Mouse (Mus musculus): Measurements from ENCODE around the gene Gm47995.
"Not testable (repeated sequence)": the region's sequence is repeated elsewhere in the genome, so short reads cannot be mapped to it uniquely, and the experiment has no call there.

The Gm47995 gene

DNA sequence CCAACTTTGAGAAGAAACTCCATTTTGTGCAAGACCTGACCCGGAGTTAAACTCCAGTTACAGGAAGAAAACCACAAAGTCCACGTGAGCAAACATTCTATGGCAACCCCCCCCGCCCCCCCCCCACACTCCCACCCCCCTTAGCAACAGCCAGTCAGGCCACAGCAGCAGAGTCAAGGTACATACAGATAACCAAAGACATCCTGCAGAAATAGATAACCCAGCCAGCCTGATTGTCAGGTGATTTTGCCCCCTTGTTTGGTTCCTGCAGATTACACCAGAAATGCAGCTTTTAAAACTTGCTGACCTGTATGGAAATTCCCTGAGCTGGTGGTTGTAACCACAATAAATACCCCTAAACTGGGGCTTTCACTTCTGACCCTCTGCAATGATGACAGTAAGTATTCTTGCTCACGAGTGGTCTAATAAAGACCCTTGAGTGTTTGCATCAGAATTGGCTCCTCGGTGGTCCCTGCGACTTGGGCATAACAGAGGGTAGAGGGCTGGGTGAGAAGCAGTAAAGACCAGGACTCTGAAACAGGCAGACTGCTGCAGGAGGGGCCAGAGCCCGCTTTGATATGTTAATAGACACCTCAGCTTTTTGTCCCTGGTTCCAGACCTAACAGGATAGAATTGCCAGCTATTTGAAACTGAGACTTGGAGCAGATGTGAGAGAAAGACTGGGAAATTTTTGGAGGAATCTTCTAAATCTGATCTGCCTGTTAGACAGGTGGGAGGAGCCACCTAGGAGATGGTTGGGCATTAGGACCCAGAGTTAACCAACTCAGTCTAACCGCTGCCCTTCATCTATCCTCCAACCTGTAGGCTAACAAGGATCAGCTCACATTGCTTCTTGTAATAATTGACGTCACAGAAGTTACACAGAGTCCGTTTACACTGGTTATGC, 21.0 kb upstream of the Gm47995 start:
- no peak for TF ChIP-seq GATA4 (IDR thresholded peaks at IDR 0.05; ENCODE audit: insufficient replicate concordance, low read length)

DNA sequence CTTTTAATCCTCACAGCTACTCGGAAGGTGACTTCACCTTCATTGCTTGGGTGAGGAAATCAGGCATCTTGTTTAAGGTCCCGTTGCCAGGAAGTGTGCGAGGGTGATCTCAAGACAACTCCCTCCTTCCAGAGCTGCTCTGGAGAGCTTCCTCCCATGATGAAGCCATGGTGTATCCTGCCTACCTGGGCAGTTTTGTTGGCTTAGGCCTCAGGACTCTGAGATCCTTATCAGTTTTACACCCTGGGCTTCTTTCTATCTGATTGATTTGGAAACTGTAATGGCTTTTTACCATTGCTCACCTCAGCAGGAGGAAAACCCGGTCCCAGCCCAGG, 20.3 kb upstream of the Gm47995 start:
- peak; percentile 83; the same call in 1 of the 2 replicates for TF ChIP-seq GATA4 (IDR thresholded peaks at IDR 0.05; ENCODE audit: insufficient replicate concordance, low read length)

DNA sequence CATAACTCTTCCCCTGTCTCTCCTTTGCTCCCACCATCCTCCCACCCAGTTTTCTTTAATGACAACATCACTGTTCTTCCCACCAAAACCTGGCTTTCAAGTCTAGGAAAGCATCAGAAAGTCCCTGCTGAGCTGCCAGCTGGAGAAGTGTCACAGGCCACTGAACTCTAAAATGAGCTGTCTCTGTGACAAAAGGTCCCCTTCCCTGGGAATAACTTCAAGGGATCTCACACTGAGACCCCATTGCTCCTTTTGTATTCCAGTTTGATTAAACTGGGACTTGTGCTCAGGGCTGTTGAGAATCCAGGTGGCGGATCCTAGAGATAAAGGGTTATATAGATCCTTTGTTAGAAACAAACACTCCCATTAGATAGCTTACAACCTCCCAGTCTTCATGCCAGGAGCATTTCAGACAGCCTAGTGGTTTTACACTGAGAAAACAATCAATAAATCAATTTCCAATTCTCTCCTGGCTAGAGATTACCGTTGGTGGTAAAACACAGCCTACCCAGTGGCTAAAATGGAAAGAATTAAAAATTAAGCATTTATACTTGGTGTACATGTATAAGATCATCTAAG, 19.7 kb upstream of the Gm47995 start:
- TF ChIP-seq GATA4 (IDR thresholded peaks at IDR 0.05; ENCODE audit: insufficient replicate concordance, low read length) = no peak

DNA sequence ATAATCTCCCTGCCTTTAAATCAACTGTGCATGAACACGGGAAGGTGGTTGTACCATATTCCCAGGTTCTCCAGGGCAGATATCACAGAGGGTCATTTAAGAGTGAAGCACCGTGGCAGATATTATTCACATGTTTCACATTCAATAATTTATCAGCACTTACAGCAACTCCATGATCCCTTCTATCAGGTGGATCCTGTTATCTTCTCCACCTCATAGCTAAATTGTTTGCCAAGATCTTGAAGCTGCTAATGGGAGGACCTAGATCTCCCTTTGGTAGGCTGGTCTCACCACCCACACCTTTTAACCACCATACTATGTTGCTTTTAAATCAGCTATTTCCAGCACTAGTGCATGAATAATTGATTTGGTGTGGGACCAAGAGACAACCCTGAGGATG, 18.1 kb upstream of the Gm47995 start:
- no peak for TF ChIP-seq GATA4 (IDR thresholded peaks at IDR 0.05; ENCODE audit: insufficient replicate concordance, low read length)

DNA sequence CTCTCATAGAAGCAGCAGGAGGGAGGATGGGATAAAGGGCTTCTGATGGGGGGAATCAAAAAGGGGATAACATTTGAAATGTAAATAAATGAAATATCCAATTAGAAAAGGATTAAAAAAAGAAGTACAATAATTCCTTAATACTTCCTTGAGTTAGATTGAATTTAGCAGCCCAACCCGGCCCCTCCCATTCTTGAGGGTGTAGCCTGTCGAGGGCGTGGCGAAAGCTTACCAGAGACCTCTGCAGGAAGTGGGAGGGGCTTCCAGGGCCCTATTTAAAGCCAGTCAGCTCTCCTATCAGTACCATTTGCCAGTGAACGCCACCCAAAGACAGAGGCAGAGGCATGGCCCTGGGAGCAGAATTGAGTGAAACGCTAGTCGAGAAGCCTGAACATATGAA, 16.0 kb upstream of the Gm47995 start, which contains the start of gene Gm47985:
Gm47985 (plus strand) TSS at position 272 of the 400 bp plus-strand sequence.
- not testable (repeated sequence) for TF ChIP-seq GATA4 (IDR thresholded peaks at IDR 0.05; ENCODE audit: insufficient replicate concordance, low read length)

DNA sequence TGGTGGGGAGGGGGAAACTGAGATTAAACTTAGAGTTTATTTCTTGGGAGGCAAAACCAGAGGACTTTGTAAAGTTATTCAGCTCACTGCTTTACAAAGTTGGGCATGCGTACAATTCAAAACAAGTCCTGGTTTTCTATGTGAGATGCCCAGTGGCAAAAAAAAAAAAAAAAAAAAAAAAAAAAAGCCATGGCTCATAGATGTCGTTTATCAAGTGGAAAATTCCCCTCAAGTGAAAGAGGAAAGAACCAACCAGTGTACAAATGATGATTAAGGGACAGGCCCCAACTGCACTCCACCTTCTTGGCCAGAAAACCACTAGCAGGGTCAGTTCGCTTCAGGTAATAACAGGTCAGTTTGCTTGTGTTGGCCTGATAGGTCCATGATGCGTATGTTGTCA, 9.8 kb upstream of the Gm47995 start:
- no peak for TF ChIP-seq GATA4 (IDR thresholded peaks at IDR 0.05; ENCODE audit: insufficient replicate concordance, low read length)

DNA sequence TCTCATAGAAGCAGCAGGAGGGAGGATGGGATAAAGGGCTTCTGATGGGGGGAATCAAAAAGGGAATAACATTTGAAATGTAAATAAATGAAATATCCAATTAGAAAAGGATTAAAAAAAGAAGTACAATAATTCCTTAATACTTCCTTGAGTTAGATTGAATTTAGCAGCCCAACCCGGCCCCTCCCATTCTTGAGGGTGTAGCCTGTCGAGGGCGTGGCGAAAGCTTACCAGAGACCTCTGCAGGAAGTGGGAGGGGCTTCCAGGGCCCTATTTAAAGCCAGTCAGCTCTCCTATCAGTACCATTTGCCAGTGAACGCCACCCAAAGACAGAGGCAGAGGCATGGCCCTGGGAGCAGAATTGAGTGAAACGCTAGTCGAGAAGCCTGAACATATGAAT, 6.2 kb upstream of the Gm47995 start, which contains the start of gene Gm8947:
Gm8947 (plus strand) TSS at position 302 of the 400 bp plus-strand sequence.
- TF ChIP-seq GATA4 (IDR thresholded peaks at IDR 0.05; ENCODE audit: insufficient replicate concordance, low read length) = not testable (repeated sequence)

DNA sequence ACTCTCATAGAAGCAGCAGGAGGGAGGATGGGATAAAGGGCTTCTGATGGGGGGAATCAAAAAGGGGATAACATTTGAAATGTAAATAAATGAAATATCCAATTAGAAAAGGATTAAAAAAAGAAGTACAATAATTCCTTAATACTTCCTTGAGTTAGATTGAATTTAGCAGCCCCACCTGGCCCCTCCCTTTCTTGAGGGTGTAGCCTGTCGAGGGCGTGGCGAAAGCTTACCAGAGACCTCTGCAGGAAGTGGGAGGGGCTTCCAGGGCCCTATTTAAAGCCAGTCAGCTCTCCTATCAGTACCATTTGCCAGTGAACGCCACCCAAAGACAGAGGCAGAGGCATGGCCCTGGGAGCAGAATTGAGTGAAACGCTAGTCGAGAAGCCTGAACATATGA, 5.6 kb downstream of the Gm47995 start, which contains the start of gene 3110040M04Rik:
3110040M04Rik (plus strand) TSS at position 304 of the 400 bp plus-strand sequence.
- TF ChIP-seq GATA4 (IDR thresholded peaks at IDR 0.05; ENCODE audit: insufficient replicate concordance, low read length) = not testable (repeated sequence)

DNA sequence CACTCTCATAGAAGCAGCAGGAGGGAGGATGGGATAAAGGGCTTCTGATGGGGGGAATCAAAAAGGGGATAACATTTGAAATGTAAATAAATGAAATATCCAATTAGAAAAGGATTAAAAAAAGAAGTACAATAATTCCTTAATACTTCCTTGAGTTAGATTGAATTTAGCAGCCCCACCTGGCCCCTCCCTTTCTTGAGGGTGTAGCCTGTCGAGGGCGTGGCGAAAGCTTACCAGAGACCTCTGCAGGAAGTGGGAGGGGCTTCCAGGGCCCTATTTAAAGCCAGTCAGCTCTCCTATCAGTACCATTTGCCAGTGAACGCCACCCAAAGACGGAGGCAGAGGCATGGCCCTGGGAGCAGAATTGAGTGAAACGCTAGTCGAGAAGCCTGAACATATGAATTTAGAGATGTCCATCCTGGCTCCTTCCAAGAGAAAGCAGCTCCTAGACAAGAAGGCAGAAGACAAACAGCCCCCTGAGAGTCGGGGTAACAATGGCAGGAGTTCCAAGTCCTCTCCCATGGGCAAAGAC, 11.6 kb downstream of the Gm47995 start, which contains the start of gene Gm47996:
Gm47996 (plus strand) TSS at position 308 of the 532 bp plus-strand sequence.
- not testable (repeated sequence) for TF ChIP-seq GATA4 (IDR thresholded peaks at IDR 0.05; ENCODE audit: insufficient replicate concordance, low read length)

DNA sequence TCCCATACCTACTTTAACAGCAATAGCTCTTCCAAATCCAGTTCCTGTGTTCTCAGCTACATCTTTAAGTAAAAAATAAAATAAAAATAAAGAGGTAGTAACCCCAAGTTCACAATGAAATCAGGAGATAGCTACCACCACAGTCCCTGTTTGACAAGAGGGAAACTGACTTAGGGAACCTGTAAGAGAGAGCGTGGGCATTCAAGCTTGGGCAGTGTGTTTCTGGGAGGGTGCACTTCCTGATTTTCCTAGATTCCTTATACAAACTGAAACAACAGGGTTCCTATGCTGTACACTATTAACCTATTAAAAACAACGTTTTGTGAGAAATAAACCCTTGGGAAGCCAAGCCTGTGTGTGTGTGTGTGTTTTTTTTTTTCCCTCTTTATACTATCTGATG, 16.6 kb downstream of the Gm47995 start:
- no peak for TF ChIP-seq GATA4 (IDR thresholded peaks at IDR 0.05; ENCODE audit: insufficient replicate concordance, low read length)

DNA sequence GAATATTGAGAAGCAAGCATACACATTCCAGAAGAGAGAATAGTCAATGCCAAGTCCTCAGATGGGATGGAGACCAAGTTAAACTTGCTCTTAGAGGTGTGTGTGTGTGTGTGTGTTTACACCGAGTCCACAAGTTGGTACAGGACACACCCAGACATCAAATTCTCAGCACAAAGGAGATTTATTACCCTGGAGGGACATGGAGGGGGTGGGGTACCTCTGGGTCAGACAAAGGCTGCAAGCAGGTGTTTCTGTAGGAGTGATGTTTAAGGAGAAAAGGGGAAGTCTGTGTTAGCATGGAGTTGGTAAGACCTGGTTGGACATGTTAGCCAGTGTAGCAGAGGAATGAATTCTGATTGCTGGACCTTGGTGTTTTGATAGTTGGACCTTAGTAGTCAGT, 17.7 kb downstream of the Gm47995 start:
- TF ChIP-seq GATA4 (IDR thresholded peaks at IDR 0.05; ENCODE audit: insufficient replicate concordance, low read length) = no peak

DNA sequence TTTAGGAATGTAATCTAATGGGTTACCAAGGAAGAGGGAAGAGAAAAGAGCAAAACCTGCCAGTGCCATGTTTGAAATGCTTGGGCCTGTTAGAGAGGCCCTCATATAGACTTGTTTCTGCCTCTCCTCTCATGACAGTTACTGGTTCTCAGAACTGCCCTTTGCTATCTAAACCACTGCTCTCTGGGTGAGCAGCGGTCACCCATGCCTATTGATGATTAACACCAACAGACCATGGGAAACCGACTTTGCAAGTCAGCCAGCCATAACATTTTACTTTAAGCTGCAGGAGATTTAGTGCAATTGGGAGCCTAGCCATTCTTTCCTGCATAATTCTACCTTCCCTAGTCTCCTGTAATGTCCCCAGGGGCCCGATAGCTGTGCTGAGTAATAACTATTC, 18.2 kb downstream of the Gm47995 start:
- TF ChIP-seq GATA4 (IDR thresholded peaks at IDR 0.05; ENCODE audit: insufficient replicate concordance, low read length) = no peak

DNA sequence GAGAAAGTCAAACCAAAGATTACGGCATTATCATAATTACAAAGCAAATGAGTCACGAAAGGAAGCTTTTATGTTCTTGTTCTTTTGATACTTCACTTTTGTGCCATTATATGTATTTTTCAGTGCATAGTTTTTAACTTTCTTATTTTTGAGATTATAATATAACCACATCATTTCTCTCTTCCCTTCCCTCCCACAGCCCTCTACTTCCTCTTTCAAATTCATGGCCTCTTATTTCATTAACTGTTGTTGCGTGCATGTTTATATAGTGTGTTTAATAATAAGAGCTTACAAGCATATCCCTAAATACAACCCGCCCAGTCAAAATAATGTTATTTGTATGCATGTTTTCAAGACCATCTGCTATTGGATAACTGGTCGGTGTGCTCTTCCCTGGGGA, 20.8 kb downstream of the Gm47995 start:
- no peak for TF ChIP-seq GATA4 (IDR thresholded peaks at IDR 0.05; ENCODE audit: insufficient replicate concordance, low read length)

DNA sequence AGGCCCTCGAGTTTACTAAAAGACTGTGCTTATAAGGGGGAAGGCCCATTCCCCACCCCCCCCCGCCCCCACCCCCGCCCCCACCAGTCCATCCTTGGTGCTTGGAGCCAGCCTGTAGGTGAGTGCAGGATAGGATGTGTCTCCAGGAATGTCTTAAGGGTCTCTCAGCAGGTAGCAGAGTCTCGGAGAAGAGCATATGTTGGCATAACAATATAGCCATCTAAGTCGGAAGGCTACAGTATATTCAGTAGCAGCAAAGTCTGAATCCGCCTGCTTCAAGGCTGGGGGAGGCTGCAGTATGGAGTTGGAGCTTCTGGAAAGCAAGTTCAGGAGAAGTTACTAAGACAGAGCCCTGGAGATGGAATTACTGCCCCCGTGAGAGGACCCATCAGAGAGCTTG, 21.9 kb downstream of the Gm47995 start:
- no peak for TF ChIP-seq GATA4 (IDR thresholded peaks at IDR 0.05; ENCODE audit: insufficient replicate concordance, low read length)

DNA sequence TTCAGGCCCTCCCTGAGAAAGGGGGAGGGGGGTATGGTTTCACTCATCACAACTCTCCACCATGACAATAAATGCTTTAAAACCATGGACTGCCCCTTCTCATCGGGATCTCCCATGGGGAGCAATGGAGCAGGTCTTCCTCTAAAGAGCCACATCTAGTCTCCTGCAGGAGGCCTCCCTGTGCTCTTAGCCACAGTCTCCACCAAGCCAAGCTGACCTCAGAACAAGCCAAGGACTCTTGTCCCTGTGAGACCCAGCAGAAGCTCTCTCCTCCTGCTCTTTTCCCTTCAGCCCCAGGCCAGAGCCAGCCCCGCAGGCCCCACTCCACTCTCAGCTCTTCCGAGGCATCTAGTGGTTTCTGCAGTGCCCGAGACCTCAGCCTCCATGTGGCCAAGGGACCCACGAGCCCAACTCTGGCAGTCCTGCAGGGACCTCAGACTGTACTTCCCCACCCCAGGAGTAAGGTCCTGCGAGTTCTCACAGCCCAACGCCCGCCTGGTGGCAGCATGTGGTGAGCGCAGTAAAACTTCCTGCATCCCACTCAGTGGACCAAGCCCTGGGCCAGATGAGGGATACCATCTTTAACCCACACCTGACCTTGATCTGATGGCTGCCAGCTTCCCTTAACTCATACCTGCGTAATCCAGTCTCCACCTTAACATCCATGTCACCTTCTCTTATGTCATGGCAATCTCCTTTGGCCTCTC, 24.5 kb downstream of the Gm47995 start:
- TF ChIP-seq GATA4 (IDR thresholded peaks at IDR 0.05; ENCODE audit: insufficient replicate concordance, low read length) = no peak

Measured in liver, adult (tissue).